Mouse (Mus musculus) lung, postnatal 10 days (tissue): Measurements from ENCODE around the gene Plekhb1.

Source experiments
- DNase-seq: peaks from one replicate; pipeline ENCODE4 v3.0.0; 2021

The Plekhb1 gene

DNA sequence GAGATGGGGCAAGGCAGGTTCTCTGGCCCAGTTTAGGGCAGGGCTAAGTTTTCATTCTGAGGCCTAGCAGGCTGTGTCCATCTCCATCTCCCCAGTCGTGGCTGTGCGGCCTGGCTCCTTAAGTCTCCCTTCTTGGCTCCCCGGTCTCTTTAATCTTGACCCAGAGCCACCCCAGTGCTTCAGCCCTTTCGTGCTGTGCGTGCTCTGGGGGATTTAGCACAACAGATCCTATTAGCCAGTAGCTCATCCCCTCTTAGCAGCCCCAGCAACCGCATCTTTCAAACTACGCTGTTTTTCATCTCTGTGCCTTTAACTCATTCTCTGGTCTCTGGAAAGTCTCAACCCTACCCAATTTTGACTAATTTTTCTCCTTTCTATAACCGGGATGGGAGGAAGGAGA lies at the start of gene Plekhb1:
Plekhb1 (minus strand) TSS at position 184 of the 400 bp plus-strand sequence.
- DNase-seq, result no peak

DNA sequence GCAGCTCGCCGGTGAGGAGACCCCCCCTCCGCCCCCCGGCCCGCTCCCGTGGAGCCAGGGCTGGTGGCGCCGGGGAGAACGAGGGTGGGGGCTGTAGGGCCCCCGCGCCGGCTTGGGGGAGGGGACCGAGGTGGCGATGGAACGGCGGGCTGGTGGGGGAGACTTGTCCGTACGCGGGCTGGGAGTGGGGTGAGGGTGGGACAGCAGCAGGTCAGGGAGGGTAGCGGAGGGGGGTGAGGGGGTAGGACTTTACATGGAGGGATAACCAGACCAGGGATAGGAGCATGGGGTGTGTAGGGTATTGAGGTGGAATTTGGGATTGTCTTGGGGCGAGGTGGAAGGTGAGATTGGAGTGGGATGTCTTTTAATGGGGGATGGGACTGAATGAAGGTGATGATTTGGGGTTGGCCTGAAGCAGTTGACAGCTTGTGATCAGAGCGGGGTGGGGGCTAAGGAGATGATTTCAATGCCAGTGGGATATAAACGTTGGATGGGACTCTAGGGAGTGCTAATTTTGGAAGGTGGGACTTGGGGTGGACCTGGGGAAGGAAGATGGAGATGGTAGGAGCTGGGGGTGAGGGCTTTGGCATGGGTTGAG lies 44.8 kb upstream of the Plekhb1 start:
- DNase-seq, result no peak

DNA sequence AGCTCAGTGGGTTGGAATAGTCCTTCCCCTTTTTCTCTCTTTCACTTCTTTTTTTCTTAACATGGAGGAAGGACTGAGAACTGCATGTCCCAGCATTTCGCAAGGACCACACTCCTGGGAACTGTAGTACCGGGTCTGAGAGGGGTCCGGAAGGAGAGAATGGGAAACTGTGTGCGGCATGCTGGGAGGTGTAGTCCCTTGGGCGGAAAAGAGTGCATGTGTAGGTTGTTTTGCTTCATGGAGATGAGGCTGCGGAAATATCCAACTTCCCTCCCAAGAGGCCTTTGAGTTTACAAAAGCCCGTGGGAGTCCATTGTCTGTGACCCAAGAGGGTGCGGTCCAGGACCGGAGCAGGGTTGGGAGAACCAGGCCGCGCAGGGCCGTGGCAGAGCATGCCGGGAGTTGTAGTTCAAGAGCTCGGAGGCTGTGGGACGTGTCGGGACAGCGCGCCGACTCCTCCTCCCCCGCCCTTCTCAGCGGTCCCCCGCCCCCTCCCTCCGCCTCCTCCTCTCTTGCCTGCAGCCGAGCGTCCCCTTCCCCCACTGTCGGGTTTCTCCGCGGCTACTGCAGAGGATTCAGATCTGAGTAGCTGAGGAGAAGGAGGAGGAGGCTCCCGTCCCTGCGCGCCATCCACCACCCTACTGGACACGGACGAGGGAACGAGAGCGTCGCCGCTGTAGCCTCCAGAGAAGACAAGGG lies 44.1 kb upstream of the Plekhb1 start, which contains the start of gene Fam168a:
Fam168a (plus strand) TSS at position 493 of the 699 bp plus-strand sequence.
- DNase-seq, result peak; percentile 98

DNA sequence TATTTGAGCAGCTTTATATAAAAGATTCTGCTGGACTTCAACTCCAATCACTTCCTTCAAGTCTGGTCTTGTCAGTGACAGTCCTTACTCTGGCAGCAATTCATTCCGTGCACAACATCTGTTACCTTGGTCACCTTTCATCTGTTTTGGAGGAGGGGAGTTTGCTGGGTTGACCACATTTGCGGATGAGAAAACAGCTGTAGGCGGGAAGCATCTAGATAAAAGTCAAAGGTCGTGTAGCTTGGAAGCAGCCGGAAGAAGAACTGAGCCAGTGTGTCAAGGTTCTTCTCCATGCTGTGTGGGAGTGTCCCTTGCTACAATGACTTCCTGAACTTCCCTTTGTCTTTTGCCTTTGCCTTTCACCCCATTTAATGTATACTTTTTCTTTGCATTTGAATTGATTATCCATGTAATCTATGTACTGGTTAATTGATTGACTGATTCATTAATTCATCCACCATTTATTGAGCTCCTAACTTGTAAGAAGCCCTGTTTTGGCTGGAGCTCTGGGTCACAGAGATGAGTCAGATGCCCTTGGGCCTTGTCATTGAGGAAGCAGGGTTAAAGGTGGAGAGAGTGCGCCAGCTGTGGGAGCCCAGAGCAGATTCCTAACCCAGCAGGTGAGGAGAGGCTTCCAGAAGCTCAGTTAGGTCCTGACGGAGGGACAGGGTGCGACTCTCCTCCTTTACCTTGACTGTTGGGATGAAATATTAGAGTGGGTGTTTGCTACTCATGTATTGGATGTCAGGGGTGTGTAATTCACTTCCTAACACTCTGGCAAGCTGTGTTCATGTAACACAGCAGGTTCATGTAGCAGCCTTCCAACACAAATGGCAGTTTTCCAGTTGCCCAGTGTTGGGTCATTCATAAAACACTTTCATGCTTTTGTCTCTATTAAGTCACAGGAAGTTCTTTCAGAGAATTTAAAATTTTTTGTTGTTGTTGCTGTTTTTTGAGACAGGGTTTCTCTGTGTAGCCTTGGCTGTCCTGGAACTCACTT lies 37.9 kb upstream of the Plekhb1 start:
- peak; percentile 7 for DNase-seq

DNA sequence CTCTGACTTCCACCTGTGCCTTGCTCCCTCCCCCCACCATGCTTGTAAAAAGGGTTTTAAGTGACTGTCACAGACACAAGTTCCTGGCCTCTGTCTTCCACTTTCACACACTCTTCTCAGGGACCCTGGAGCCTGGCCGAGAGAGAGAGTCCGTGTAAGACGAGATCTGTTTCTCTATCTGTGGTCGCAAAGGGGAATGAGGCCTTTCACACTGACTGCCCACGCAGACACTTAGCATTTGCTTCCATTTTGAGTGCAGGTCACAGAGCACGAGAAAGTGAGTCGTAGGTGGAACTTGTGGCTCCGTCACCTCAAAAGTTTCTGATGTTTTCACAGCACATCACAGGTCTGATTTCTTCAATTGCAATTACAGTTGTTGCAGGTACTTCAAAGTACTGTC lies 31.0 kb upstream of the Plekhb1 start:
- no peak for DNase-seq

DNA sequence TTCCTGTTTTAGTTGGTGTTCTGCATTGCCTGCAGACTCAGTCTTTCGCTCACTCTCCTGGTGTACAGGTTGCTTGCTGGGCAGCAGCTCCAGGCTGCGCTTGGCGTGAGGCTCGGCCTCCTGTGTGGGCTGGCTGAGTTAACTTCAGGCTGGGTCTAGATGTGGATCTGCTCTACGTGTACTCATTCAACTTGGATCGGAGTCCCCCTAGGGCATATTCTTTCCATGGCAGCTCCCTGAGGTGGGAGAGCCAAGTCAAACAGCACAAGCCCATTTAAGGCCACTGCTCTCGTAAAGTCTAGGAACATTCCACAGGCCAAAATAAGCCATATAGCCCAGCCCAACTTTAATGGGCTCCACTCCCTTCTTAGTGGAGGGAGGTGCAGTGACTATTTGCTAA lies 26.3 kb upstream of the Plekhb1 start:
- no peak for DNase-seq

DNA sequence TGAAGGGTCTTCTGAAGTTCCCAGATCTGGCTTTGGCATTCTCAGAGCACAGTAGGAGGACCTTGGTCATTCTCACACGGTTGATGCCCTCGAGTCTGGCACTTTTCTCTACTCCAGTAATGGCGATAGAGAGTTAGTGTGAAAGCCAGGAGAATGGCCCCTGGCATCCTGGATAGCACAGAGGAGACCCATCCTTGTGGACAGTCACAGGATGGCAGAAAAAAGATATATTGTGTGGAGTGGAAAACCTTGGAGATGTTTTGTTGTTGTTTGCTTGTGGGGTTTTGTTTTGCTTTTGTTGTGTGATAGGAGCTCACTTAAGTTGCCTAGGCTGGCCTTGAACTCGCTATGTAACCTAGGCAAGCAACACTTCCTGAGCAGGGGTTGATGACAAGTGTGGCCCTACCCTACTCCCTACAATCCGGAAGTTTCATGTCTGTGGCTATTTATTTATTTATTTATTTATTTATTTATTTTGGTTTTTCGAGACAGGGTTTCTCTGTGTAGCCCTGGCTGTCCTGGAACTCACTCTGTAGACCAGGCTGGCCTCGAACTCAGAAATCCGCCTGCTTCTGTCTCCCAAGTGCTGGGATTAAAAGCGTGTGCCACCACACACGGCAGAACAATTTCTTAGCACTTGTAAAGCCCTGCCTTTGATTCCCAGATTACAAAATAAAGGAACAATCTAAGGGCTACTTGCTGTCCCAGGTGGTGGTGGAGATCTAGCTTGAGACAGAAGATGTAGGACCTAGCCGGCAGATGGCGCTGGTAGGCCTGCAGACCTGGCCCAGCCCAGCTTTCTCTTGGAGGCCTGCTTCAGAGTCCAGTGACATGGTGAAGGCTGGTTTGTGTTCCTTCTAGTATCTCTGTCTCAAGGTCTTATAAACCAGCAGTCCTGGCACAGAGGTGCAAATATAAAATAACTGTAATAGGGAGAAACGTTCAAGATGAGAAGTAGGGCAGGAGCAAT lies 23.1 kb upstream of the Plekhb1 start:
- DNase-seq, result peak; percentile 85

DNA sequence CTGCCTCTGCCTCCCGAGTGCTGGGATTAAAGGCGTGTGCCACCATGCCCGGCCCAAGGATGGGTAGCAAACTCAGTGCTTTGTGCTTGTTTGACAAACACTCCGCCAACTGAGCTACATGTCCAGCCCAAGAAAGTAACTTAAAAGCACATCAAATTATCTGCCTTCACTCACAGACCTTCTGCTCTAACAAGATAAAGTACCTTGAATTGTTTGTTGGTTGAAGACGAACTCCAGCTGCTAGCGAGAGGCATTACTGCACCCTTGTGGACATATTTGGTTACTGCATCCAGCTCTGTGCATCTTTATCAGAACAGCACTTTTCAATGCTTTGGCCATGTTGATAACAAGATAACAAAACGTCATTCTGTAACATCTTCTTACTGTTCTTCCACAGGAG lies 22.3 kb upstream of the Plekhb1 start:
- peak; percentile 78 for DNase-seq

DNA sequence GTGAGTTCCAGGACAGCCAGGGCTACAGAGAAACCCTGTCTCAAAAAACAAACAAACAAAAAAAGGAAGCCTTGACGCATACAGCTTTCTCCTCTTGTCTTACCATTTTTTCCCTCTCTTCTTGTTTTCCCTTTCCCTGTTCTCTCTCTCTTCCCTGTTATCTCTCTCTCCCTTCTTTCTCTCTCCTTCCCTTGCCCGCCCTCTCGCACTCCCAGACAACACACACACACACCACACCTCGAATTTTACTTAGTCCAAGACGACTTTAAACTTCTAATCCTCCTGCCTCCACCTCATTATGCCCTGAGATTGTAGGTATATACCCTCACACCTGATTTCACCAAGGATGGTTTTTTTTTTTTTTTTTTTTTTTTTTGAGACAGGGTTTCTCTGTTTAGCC lies 21.9 kb upstream of the Plekhb1 start:
- DNase-seq, result no peak

DNA sequence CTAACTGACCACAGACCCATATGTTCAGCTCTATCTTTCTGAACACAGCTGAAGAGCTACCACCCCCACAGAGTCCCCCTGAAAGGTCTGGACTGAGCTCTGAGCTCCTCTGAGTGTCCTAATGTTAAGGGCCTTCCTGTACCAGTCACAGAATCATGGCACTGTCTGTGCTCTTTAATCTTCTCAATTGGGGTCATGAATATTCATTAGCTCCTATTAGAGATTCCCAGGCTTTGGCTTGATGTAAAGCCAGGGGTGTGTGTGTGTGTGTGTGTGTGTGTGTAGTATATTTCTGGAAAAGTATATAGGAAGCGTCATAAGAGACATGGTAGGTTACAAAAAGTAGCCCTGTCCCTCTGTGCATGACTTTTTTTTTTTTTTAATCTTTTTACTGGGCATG lies 21.0 kb upstream of the Plekhb1 start:
- DNase-seq, result no peak

DNA sequence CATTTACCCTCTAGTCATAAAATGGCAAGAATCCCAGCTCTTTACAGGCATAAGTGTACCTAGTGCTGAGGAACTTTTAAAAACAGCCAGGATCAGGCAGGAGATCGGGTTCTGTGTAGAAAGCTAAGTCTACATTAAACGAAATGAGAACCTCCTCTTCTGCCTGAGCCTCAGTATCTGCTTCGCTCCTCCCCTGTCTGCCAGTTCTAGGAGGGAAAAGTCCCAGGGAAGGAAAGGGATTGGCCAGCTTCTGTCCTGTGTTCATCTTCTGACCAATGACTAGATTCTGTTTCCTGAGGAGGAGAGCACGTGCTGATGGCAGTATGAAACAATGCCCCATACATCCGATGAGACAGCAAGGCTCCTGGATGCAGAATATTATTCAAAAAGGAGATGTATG lies 18.9 kb upstream of the Plekhb1 start:
- DNase-seq, result no peak

DNA sequence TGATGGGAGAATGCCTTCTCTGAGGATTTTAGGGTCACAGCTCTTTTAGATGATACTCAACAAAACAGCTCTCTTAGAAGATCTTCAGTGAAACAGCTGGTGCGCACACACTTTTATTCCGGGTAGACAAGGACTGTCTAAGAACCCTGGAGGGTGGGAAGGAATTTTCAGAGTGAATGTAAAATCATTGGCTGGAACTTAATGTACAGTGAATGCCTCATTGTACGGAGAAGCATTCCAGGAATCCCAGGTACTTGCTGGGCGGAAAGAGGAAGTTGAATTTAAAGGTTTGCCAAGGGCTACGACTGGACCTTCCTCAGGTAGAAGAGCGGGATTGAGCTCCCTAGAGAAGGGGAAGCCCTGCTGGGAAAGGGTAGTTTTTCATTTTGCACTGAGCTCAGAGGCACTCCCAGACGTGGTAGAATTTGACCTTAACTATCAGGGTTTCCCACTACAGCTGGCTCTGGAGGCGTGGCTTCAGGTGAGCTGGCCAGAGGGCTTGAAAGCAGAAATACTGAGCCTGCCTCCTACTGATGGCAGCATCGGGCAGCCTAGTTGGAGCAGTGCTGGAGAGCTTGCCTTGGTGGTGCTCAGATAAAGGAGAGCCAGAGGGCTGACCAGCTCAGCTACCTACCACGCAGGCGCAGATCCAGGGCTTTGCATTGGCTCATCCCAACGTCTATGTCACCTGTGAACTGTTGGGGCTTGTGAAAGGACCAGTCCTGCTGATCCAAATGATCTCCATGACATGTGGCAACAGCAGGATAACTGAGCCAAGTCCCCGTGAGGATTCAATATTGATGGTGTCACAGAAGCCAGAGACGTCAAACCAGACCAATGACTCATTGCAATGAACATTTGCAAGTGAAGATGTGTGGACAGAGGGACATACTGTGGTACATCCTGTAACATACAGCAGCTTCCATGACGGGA lies 17.0 kb upstream of the Plekhb1 start:
- peak; percentile 17 for DNase-seq

DNA sequence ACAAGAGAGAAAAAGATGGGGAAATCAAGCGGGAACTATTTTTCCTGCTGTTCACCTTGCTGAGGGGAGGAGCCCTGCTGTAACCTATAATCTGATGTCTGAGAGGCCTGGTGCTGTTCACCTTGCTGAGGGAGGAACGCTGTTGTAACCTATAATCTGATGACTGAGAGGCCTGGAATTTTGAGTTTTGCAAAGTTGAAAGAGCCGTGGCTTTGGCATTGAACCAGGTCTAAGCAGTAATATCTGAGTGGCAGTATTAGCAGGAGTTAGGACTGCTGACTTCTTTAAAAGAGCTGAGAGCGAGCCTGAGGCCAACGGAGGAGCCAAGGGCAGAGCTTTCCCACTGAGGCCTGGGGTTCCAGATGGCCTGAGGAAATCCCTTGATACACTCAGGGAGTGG lies 15.8 kb upstream of the Plekhb1 start:
- no peak for DNase-seq

DNA sequence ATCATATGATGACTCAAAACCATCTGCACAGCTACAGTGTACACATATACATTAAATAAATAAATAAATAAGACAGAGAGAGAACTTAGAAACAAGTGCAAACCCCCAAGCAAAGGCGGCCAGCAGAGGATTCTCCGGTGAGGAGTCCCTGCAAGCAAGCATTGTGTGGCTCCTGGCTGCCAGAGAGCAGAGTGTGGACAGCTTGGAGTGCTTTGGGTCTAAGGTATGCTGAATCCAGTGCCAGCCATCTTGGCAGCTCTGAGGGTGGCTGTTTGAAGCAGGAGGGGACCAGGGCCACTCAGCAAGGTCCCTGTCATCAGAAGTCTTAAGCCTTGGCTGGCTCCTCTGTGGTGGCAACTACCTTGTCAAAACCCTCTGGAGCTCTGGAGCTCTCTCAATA lies 12.7 kb upstream of the Plekhb1 start:
- DNase-seq, result no peak

DNA sequence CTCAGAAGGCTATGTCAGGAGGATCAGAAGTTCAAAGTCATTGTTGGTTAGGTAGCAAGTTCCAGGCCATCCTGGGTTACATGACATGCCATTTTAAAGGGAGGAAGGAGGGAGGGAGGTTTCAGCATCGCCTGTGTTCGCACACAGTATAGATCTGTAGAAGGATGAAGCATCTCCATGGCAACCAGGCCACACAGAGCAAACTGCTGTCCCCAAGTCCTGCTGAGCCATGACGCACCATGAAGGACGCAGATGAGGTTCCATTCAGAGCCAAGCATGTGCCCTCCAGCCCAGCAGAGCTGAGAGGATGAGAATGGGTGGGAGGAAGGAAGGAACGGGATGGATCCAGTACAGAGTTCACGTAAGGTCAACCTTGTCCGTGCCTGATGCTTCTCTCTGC lies 11.2 kb upstream of the Plekhb1 start:
- no peak for DNase-seq

DNA sequence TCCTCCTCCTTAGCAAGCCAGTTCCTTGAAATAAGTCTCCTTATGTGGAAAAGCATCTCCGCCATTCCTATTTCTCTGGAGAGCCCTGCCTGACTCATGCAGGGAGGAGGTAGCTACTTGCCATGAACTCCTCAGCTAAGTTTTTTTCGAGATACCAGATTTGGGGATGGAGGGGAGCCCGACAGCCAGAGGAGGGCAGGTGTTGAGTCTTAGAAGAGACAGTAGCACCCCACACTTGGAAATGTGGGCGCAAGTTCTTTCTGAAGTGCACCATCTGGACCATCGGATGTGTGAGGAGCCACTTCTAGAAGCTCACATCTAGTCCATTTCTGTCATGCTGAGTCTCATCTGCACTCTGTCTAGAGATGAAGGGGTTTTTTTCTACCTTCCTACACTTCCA lies 8.4 kb upstream of the Plekhb1 start:
- no peak for DNase-seq

DNA sequence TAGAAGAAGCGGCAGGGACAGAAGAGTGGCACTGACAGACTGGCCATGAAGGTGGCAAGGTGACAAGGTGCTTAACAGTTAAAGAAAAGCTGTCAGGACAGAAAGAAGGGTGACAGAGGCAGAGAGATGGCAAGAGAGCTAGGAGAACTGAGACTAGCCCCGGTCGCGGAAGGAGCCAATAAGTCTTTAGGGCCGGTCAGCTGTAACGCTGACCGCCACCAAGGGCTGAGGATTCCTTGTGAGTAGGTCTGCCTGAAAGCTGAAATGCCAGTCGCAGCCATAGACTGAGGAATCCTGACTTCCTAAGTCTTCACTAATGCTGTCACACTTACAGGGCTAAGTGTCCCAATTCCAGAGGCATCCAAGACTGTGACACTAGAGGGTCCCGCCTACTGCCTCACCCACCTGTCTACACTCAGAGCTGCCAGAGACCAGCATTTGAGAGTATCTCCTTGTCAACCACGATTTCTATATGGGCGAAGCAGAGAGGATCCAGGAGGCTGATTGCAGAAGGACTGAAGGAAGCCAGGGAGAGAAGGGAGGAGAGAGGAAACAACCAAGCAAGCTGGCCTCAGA lies 1.6 kb upstream of the Plekhb1 start:
- no peak for DNase-seq

DNA sequence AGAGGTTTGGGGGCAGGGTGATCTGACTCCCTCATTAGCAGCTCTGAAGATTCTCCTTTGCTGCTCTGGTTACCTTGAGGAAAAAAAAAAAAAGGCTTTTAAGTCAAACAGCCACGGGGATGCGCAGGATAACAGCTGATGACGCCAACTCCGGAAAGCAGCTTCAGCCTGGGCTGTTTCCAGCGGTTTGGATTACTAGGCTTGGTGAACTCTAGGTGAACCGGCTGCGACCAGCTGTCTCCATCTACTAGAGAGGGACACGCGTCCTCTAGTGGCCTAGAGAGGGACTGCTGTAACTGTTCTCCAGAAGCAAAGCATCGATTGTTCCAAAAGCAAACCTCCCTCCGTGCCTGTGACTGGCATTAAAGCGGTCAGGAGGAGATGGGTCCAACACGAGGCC lies 976 bp upstream of the Plekhb1 start:
- peak; percentile 97 for DNase-seq

DNA sequence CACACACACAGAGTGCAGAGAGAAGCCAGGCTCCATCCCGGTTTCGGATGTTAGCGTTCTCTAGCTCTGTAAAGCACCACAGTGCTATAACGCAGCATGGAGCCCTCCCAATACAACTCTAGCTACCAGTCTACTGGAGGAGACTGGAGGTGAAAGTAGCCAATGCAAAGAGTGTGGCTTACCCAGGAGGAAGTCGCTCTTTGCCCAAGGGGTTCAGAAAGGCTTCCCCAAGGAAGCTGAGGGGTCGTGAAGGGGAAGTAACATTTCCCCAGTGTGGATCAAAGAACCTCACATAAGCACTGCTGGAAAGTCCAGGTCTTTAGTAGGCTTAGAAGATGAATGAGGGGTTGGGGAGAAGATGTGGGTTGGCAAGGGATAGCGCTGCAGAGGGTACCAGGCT lies 950 bp downstream of the Plekhb1 start:
- DNase-seq, result no peak

DNA sequence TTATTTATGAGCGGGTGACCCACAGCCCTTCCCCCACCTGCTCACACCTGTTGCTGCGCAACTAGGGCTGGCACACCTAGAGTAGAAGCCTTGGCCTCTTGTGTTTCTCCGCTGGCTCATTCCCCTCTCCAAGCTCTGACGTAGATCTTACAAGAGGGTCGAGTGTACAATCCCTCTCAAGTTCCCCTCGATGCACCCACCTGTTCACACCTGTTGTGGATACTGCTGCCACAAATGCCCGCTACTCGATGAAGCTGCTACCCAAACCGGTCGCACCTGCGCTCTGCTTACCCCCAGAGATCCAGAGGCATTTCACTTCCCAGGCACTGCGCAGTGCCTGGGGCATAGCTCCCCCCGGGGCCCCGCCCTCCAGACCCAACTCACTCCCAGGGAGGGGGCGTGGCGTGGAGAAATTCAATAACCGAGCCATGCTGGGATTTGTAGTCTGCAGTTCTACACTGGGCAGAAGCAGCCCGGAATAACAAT lies 4.1 kb downstream of the Plekhb1 start:
- peak; percentile 84 for DNase-seq

DNA sequence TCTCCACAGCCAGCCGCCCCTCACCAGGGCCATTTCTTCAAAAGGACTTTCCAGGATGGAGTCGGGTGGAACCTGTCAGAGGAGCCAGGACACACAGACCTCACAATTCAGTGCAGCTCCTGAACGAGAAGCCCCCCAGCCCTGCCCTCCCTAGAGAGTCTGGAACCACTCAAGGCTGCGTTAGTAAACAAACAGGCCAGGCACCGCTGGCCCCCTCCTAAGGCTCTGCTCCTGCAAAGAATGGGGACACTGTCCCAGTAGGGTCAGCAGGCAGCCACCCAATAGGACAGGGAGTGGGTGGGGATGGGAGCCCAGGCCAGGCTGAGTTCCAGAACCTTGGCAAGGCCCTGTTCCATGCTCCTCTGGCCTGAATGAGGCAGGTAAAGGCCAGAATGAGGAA lies 5.5 kb downstream of the Plekhb1 start:
- DNase-seq, result no peak
